Mouse (Mus musculus): ENCODE results near the gene Tbc1d10a.

DNA sequence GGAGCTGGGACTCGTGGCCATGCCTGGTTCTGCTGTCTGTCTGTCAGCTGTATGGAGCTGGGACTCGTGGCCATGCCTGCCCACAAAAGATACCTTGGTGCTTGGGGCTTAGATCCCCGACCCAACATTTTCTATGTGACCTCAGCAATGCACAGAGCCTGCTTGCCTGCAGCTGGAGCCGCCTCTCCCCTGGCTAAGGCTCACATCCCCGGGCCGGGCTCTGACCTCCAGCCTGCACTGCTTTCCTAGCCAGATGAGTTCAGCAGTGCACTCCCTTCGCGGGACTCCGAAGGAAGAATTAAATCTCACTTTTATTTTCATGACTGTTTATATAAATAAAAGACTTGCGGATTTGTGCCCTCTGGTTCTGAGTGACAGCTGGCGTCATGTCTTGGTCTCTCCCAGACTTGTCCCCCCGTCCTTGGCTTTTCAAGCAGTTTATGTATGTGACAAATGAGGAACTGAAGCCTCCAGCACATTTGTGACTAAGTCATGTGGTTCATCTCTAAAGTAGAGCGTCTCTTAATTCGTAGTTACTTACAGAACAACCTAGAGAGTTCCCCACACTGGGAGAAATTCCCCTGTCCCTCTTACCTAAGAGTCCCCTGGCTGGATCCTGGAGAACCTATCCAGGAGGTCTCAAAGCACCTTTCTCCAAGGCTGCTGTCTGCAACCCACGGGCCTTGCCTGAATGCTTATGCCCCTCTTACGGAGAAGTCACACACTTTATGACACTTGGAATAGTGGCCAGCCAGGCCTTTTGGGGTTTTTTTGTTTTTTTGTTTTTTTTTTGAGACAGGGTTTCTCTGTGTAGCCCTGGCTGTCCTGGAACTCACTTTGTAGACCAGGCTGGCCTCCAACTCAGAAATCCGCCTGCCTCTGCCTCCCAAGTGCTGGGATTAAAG, 35.7 kb downstream of the Tbc1d10a start:
- TF ChIP-seq CTCF (IDR thresholded peaks at IDR 0.05; ENCODE audit: low read depth, low read length) (no peak), EP300 (IDR thresholded peaks at IDR 0.05; ENCODE audit: insufficient read depth, low read depth, low read length) (no peak)
